Mouse (Mus musculus) CD4-positive, CD25-positive, alpha-beta regulatory T cell, adult 9 weeks (primary cell): ENCODE data around the gene Tspan5. TPM values are rescaled to one million over a fixed set of nuclear protein-coding genes. Genes with fewer than 3 reads are reported as not detected.

Source experiments
- polyA plus RNA-seq: library from polyadenylated mRNA; unstranded; fragments of 100-300 nt; shearing (Covaris generic); gene quantifications from one replicate; pipeline ENCODE4 v1.2.1, GENCODE M21; 2017

Tspan5 gene
- 3.0 TPM for polyA plus RNA-seq

DNA sequence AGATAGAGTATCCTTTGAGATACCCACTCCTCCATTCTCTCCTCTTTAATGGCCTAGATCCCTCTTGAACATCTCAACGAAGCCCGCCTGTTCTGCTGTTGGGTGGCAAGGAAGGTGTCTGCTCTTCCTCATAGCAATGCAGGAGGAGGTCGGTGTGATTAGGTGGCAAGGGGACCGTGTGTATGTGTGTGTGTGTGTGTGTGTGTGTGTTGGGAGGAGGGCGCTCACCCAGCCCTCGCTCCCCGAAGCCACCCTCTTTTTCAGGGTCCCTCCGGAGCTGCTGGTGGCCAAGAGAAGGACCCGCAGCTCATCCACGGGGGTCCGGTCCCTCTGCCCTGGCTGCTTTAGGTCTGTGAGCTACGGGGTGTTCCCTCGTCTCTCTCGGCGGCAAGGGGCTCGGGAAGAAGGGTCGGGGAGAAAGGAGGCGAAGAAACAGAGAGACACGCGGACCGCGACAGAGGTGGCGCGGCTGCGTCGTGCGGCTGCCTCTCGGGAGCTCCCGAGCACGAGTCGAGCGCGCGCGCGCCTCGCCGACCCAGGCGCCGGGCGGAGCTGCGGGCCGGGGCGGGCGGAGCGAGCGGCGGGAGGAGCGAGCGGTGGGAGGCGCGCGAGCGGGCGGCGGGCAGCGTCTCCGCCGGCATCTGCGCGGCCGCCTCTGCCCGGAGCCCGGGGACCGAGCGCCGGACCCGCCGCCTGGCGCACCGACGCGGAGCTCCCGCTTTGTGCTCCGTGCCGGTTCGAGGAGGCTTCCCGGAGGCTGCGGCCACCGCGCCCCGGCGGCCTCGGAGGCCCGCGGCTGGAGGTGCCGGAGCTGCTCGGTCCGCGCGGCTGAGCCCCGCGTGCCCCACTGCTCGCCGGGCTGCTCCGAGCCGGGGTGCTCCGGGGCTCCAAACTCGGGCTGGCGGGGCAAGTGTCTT is at the start of gene Tspan5:
TSS of gene Tspan5 (plus strand) at position 547 of the 917 bp plus-strand sequence.

Other genes starting within 250 kb of the Tspan5 start
- 246 TPM for gene Eif4e, start 216.0 kb upstream of the Tspan5 start, polyA plus RNA-seq